Mouse (Mus musculus): Measurements from ENCODE around the gene Hspa8.

- TF ChIP-seq CTCF (IDR thresholded peaks at IDR 0.05) (no peak), EP300 (IDR thresholded peaks at IDR 0.05) (no peak)
Observed at GRCm38 (mm10) chr9:40817325-40818028, 16.7 kb downstream of the Hspa8 start.
